Mouse (Mus musculus) lung, embryonic 14.5 days (tissue): ENCODE measurements at regions not wholly inside any gene's neighbourhood (a gene's known extent, or its start where the extent isn't known, plus 50 kb on each side); places are given as distances from the start of the nearest gene placed in this dataset.

Experiments used
- ATAC-seq: fragments of 200-750 bp; cut with Nextera tagmentation; 2 replicates; pipeline ENCODE4 v1.8.0; 2017; ENCODE audit warnings: mild to moderate bottlenecking, moderate TSS enrichment, moderate library complexity; ENCODE audit not compliant: insufficient read depth
- DNase-seq: peaks from one replicate; pipeline ENCODE4 v3.0.0-alpha.2; 2015
- H3K27ac ChIP-seq: fragments of 300-500 bp; sonication (generic); 2 replicates; pipeline ENCODE4 v1.5.1; 2014; ENCODE audit warnings: low read depth, mild to moderate bottlenecking, moderate library complexity
- H3K27me3 ChIP-seq: fragments of 300-500 bp; sonication (generic); 2 replicates; pipeline ENCODE4 v1.6.1; 2014; ENCODE audit warnings: low read length, control low read depth; ENCODE audit not compliant: insufficient read depth
- H3K36me3 ChIP-seq: fragments of 300-500 bp; sonication (generic); 2 replicates; pipeline ENCODE4 v1.6.1; 2014; ENCODE audit warnings: control low read depth; ENCODE audit not compliant: insufficient read depth
- H3K4me1 ChIP-seq: fragments of 300-500 bp; sonication (generic); 2 replicates; pipeline ENCODE4 v1.6.1; 2014; ENCODE audit warnings: antibody characterized with exemption, control low read depth; ENCODE audit not compliant: insufficient read depth
- H3K4me2 ChIP-seq: fragments of 300-500 bp; sonication (generic); 2 replicates; pipeline ENCODE4 v1.6.1; 2014; ENCODE audit warnings: mild to moderate bottlenecking
- H3K4me3 ChIP-seq: fragments of 300-500 bp; sonication (generic); 2 replicates; pipeline ENCODE4 v1.5.1; 2014; ENCODE audit warnings: low read depth, low read length
- H3K9ac ChIP-seq: fragments of 300-500 bp; sonication (generic); 2 replicates; pipeline ENCODE4 v1.6.1; 2014
- H3K9me3 ChIP-seq: fragments of 300-500 bp; sonication (generic); 2 replicates; pipeline ENCODE4 v1.6.1; 2016; ENCODE audit warnings: low read depth, low read length, control low read depth
- CTCF ChIP-seq: IDR thresholded peaks from 2 replicates; pipeline ENCODE4 v1.5.1; 2016; ENCODE audit warnings: antibody characterized with exemption, low read depth
- WGBS: fragments of 180-500 bp; shearing (Covaris S2); extraction: QIAGEN DNeasy Blood & Tissue Kit; methylation state at CpG from one replicate; pipeline ENCODE4 v1.1.7; 2014; 5-methylcytosine and 5-hydroxymethylcytosine counted together

- H3K36me3 ChIP-seq = no peaks in the 10 kb centered on the region
- no peaks in the 10 kb centered on the region for H3K27me3 ChIP-seq
- no peak overlapping the region for H3K4me3 ChIP-seq
- no peak for DNase-seq
- peaks cover 9% of the 10 kb centered on the region; the same call in 1 of the 2 replicates for H3K4me1 ChIP-seq
- TF ChIP-seq CTCF = no peak
- no peak for ATAC-seq
- H3K4me2 ChIP-seq = no peak overlapping the region
- no peak overlapping the region for H3K27ac ChIP-seq
- no peak overlapping the region for H3K9ac ChIP-seq
- no peaks in the 10 kb centered on the region for H3K9me3 ChIP-seq
These were observed 165.9 kb downstream of the Rplp1 start for GRCm38 (mm10) chr9:61748416-61748815.

- ATAC-seq = no peak
- 48% methylated on average over 6 of the region's 6 CpGs for WGBS
- TF ChIP-seq CTCF = no peak
- Histone ChIP-seq H3K27me3 (no peaks in the 10 kb centered on the region), H3K4me2 (no peak overlapping the region), H3K4me3 (no peak overlapping the region), H3K36me3 (no peaks in the 10 kb centered on the region), H3K4me1 (peaks cover 9% of the 10 kb centered on the region; the same call in 1 of the 2 replicates), H3K27ac (no peak overlapping the region), H3K9ac (no peak overlapping the region), H3K9me3 (no peaks in the 10 kb centered on the region)
- no peak for DNase-seq
These were observed 167.9 kb downstream of the Rplp1 start for GRCm38 (mm10) chr9:61746401-61746800.

DNA sequence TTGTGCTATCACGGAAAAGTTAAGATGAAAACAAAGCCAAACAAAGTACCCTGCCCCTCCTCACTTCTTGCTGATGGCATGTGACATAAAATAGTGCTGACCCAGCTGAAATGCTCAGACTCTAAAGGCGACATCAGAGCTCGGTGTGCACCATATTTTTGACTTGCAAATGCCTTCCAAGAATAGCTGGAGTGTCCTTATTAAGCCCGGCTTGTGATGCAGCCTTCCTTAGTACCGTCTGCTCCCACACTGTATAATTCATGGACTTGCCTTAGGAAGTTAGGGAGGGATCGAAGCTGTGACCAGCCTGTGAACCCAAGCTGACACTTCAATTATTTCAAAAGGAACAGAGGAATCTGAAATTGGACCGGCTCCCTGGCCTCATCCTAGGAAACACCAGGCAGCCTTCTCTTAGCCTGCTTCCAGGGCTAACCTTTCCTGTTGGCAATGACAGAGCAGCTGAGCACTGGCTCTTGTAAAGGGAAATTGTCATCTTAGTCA is 169.0 kb downstream of the Rplp1 start:
- no peaks in the 10 kb centered on the region for H3K9me3 ChIP-seq
- peaks cover 9% of the 10 kb centered on the region; the same call in 1 of the 2 replicates for H3K4me1 ChIP-seq
- no peak overlapping the region; the same call in 1 of the 2 replicates for H3K27ac ChIP-seq
- DNase-seq = peak; percentile 64
- no peak for TF ChIP-seq CTCF
- H3K27me3 ChIP-seq = no peaks in the 10 kb centered on the region
- 32% methylated on average over 7 of the region's 7 CpGs for WGBS
- ATAC-seq = peak; percentile 73
- H3K4me2 ChIP-seq = no peak overlapping the region
- no peak overlapping the region for H3K9ac ChIP-seq
- H3K36me3 ChIP-seq = no peaks in the 10 kb centered on the region
- H3K4me3 ChIP-seq = no peak overlapping the region

DNA sequence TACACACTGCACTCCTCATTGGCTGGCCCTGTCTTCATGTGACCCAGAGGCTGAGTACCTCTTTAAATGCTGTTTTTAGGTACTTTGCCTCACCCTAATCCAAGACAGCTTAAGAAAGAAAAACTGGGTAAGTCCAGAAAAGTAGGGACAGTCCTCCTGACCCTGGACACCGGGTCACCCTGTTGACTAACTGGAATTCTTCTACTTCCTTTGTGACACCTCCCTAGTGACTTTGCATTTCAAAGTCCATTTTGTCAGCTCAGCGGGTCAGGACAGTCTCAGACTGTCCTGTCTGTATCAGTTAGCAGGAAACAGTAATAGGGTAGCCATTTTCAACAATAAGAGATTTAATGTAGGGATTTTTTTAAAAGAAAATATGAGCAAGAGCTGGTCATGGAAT is 180.8 kb downstream of the Rplp1 start:
- Histone ChIP-seq H3K9ac (no peak overlapping the region), H3K4me1 (no peaks in the 10 kb centered on the region), H3K4me3 (no peak overlapping the region), H3K9me3 (no peaks in the 10 kb centered on the region), H3K36me3 (no peaks in the 10 kb centered on the region), H3K4me2 (no peak overlapping the region), H3K27me3 (no peaks in the 10 kb centered on the region), H3K27ac (no peak overlapping the region)
- TF ChIP-seq CTCF = no peak
- 58% methylated on average over 2 of the region's 2 CpGs for WGBS
- DNase-seq (no peak), ATAC-seq (no peak)

DNA sequence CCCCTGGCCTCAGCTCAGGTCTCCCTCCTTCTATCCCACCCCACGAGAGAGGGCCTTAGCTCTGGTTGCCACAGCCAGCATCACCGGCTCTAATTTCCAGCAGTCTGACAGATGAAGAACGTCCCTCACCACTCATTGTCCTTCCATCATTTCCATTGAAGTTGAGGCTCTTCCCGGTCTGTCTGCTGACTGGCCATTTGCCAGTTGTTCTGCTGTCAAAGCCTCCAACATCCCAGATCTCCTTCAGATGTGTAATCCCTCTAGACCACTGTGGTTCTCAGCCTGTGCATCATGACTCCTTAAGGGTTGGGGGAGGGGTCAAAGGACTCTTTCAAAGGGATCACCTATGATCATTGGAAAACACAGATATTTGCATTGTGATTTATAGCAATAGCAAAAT is 181.6 kb downstream of the Rplp1 start:
- H3K9me3 ChIP-seq = no peaks in the 10 kb centered on the region
- no peak overlapping the region for H3K4me3 ChIP-seq
- no peak for TF ChIP-seq CTCF
- DNase-seq (peak; percentile 72), ATAC-seq (no peak)
- H3K36me3 ChIP-seq = no peaks in the 10 kb centered on the region
- WGBS = 33% methylated on average over 4 of the region's 4 CpGs
- H3K27me3 ChIP-seq = no peaks in the 10 kb centered on the region
- no peak overlapping the region for H3K9ac ChIP-seq
- no peak overlapping the region for H3K27ac ChIP-seq
- no peaks in the 10 kb centered on the region for H3K4me1 ChIP-seq
- H3K4me2 ChIP-seq = no peak overlapping the region

DNA sequence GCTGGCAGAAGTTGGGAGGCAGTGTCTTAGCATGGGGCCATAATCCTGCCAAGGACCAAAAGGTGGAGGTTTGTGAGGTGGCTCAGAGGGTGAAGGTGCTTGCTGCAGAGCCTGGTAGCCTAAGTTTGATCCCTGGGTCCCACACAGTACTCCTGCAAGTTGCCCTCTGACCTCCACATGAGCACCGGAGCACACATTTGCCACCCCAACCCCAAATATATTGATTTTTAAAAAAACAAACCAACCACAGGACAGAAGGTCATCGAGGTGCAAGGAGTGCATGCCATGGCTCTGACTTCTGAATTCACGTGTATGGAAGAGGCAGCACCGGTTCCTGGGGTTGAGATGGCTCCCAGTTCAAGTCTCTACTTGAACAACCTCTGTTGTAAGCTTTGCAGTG is 186.2 kb downstream of the Rplp1 start:
- H3K27ac ChIP-seq = no peak overlapping the region
- H3K27me3 ChIP-seq = no peaks in the 10 kb centered on the region
- H3K4me2 ChIP-seq = no peak overlapping the region
- H3K4me3 ChIP-seq = no peak overlapping the region
- WGBS = 65% methylated on average over 4 of the region's 4 CpGs
- no peak for TF ChIP-seq CTCF
- no peak overlapping the region for H3K9ac ChIP-seq
- ATAC-seq (no peak), DNase-seq (no peak)
- no peaks in the 10 kb centered on the region for H3K9me3 ChIP-seq
- H3K36me3 ChIP-seq = no peaks in the 10 kb centered on the region
- peaks cover 3% of the 10 kb centered on the region; the same call in 1 of the 2 replicates for H3K4me1 ChIP-seq

- no peaks in the 10 kb centered on the region for H3K27me3 ChIP-seq
- 24% methylated on average over 10 of the region's 10 CpGs for WGBS
- H3K27ac ChIP-seq = no peak overlapping the region
- H3K9me3 ChIP-seq = no peaks in the 10 kb centered on the region
- no peak overlapping the region for H3K9ac ChIP-seq
- no peak for TF ChIP-seq CTCF
- ATAC-seq (no peak), DNase-seq (peak; percentile 38)
- no peaks in the 10 kb centered on the region for H3K36me3 ChIP-seq
- peaks cover 7% of the 10 kb centered on the region; the same call in 1 of the 2 replicates for H3K4me1 ChIP-seq
- no peak overlapping the region for H3K4me2 ChIP-seq
- H3K4me3 ChIP-seq = no peak overlapping the region
These were observed 186.7 kb downstream of the Rplp1 start for GRCm38 (mm10) chr9:61727651-61728050.

GRCm38 (mm10) chr9:61724070-61724469 is 190.3 kb downstream of the Rplp1 start:
- Histone ChIP-seq H3K27ac (no peak overlapping the region), H3K27me3 (no peaks in the 10 kb centered on the region), H3K9ac (no peak overlapping the region), H3K9me3 (no peaks in the 10 kb centered on the region), H3K4me3 (no peak overlapping the region), H3K4me2 (no peak overlapping the region), H3K4me1 (peaks cover 10% of the 10 kb centered on the region; the same call in 1 of the 2 replicates), H3K36me3 (no peaks in the 10 kb centered on the region)
- DNase-seq (no peak), ATAC-seq (no peak)
- WGBS = 86% methylated on average over 2 of the region's 2 CpGs
- peak; percentile 52 for TF ChIP-seq CTCF
